Mouse (Mus musculus) intestine, embryonic 14.5 days (tissue): Measurements from ENCODE around the gene Depp1. TPM values are rescaled to one million over a fixed set of nuclear protein-coding genes. Genes with fewer than 3 reads are reported as not detected.

ENCODE experiments used
- ATAC-seq: fragments of 200-750 bp; cut with Nextera tagmentation; replicated peaks from 2 replicates; pipeline ENCODE4 v1.8.0; 2017; ENCODE audit warnings: low read depth, moderate number of reproducible peaks, moderate TSS enrichment, moderate library complexity; ENCODE audit not compliant: low FRiP score, low TSS enrichment
- DNase-seq: peaks from one replicate; pipeline ENCODE4 v3.0.0-alpha.2; 2018; ENCODE audit warnings: low spot score
- H3K27ac ChIP-seq: fragments of 300-500 bp; sonication (generic); 2 replicates; pipeline ENCODE4 v1.5.1; 2014; ENCODE audit warnings: low read depth, mild to moderate bottlenecking, control low read depth
- H3K27me3 ChIP-seq: fragments of 300-500 bp; sonication (generic); replicated peaks from 2 replicates; pipeline ENCODE4 v1.6.1; 2014; ENCODE audit warnings: low read length, control low read depth; ENCODE audit not compliant: control insufficient read depth, insufficient read depth
- H3K36me3 ChIP-seq: fragments of 300-500 bp; sonication (generic); 2 replicates; pipeline ENCODE4 v1.6.1; 2014; ENCODE audit warnings: low read length, control low read depth; ENCODE audit not compliant: control insufficient read depth, insufficient read depth
- H3K4me1 ChIP-seq: fragments of 300-500 bp; sonication (generic); replicated peaks from 2 replicates; pipeline ENCODE4 v1.6.1; 2014; ENCODE audit warnings: low read length, control low read depth, mixed read lengths; ENCODE audit not compliant: control insufficient read depth, insufficient read depth
- H3K4me2 ChIP-seq: fragments of 300-500 bp; sonication (generic); 2 replicates; pipeline ENCODE4 v1.6.1; 2014; ENCODE audit warnings: low read length
- H3K4me3 ChIP-seq: fragments of 300-500 bp; sonication (generic); 2 replicates; pipeline ENCODE4 v1.5.1; 2014; ENCODE audit warnings: low read depth, low read length, control low read depth, mixed read lengths
- H3K9ac ChIP-seq: fragments of 300-500 bp; sonication (generic); 2 replicates; pipeline ENCODE4 v1.6.1; 2014; ENCODE audit warnings: mild to moderate bottlenecking, low read length
- H3K9me3 ChIP-seq: fragments of 300-500 bp; sonication (generic); 2 replicates; pipeline ENCODE4 v1.6.1; 2016; ENCODE audit warnings: low read length, control low read depth; ENCODE audit not compliant: control insufficient read depth
- WGBS: fragments of 180-500 bp; shearing (Covaris S2); extraction: QIAGEN DNeasy Blood & Tissue Kit; methylation state at CpG from one replicate; pipeline ENCODE4 v1.1.7; 2014; 5-methylcytosine and 5-hydroxymethylcytosine counted together
- microRNA-seq: library from miRNA; unstranded; fragments of <30 nt; microRNA quantifications from one replicate; pipeline ENCODE4, GENCODE M21; 2016
- polyA plus RNA-seq: library from polyadenylated mRNA; unstranded; fragments of >200 nt; fragmentation: Nextera tagmentation; extraction: Ambion mirVana; gene quantifications from 2 replicates; pipeline ENCODE4 v1.2.1, GENCODE M21; 2014

Depp1 gene
- polyA plus RNA-seq, 1 experiment from 2014 or later, result 24.1 TPM

DNA sequence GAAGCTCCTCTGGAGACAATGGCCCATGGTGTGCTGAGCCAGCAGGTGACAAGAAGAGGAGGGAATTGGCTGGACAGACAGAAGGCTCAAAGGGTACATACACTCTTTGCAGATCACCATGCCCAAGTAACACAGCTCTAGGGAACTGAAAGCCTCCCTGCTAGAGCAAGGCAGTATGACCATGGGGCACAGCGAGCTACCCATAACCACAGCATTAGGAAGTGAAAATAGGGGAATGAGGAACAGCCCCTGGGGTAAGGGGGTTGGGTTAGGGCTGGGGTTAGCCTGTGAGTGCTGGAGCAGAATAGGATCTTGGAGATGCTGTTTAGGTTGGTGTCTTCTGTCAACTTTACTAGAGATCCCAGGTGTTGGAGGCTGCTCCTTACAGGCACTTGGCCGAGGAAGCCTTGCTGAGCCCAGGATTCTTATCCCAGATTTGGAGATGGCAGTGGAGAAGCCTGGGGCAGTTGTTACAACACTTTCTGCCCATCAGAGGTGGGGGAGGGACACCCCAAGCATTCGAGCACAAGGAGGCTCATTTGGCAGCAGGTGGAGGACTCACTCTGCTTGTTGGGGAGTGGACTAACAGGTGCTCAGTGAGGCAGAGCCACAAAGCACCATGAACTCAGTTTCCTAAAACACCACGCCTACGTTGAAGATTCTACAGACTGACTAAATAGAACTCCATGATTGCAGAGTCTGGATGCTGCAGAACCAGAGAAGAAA lies 29.3 kb downstream of the Depp1 start:
- no peak overlapping the region for H3K4me2 ChIP-seq
- 78% methylated on average over 5 of the region's 5 CpGs for WGBS
- no peak overlapping the region for H3K9ac ChIP-seq
- H3K36me3 ChIP-seq, result no peaks in the 10 kb centered on the region
- no peaks in the 10 kb centered on the region for H3K27me3 ChIP-seq
- no peaks in the 10 kb centered on the region for H3K9me3 ChIP-seq
- DNase-seq, result no peak
- no peak for ATAC-seq
- H3K4me1 ChIP-seq, result peaks cover 12% of the 10 kb centered on the region
- no peak overlapping the region for H3K4me3 ChIP-seq
- H3K27ac ChIP-seq, result no peak overlapping the region

DNA sequence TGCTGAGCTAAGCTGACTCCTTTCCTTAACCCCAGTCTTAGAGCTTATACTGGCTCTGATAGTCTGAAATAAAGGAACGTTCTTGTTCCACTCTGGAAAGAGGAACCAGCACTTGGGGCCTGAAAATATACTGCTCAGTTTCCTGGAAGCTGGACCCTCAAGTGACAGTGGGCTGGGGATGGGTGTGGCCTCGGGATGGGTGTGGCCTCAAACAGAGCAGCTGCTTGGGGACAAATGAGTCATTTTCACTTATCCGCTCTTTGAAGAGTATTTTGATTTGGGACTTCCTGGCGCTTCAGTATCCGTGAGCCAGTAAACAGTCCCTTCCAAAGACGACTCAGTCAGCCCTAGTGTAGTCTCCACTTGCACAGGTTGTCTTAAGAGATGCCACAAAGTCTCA lies 31.9 kb downstream of the Depp1 start:
- H3K27ac ChIP-seq, result no peak overlapping the region
- H3K4me2 ChIP-seq, result no peak overlapping the region
- no peak overlapping the region for H3K9ac ChIP-seq
- H3K36me3 ChIP-seq, result no peaks in the 10 kb centered on the region
- WGBS, result 30% methylated on average over 6 of the region's 6 CpGs
- H3K9me3 ChIP-seq, result no peaks in the 10 kb centered on the region
- peaks cover 5% of the 10 kb centered on the region; the same call in 1 of the 2 replicates for H3K4me1 ChIP-seq
- no peak for ATAC-seq
- H3K4me3 ChIP-seq, result no peak overlapping the region
- DNase-seq, result no peak
- H3K27me3 ChIP-seq, result no peaks in the 10 kb centered on the region

DNA sequence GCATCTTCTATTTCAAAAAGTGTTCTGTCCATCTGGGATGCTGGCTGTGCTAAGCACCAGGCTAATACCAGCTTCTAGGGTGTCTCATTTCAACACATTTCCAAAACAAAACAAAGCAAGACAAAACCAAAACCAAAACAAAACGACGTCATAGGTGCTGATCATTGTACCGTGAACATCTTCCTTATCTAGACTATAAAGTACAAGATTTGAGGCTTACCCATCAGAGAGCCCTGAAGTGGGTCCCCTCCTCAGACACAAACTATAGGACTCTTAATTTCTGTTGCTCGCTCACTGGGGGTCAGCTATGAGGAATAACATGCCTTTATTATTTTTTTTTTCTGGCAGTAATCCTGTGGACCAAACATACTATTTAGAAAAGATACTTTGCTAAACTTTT lies 43.2 kb downstream of the Depp1 start:
- ATAC-seq (no peak), DNase-seq (no peak)
- Histone ChIP-seq H3K4me2 (no peak overlapping the region), H3K4me3 (no peak overlapping the region), H3K36me3 (no peaks in the 10 kb centered on the region), H3K4me1 (no peaks in the 10 kb centered on the region), H3K27ac (no peak overlapping the region), H3K27me3 (no peaks in the 10 kb centered on the region), H3K9ac (no peak overlapping the region), H3K9me3 (no peaks in the 10 kb centered on the region)
- 82% methylated on average over 4 of the region's 4 CpGs for WGBS

DNA sequence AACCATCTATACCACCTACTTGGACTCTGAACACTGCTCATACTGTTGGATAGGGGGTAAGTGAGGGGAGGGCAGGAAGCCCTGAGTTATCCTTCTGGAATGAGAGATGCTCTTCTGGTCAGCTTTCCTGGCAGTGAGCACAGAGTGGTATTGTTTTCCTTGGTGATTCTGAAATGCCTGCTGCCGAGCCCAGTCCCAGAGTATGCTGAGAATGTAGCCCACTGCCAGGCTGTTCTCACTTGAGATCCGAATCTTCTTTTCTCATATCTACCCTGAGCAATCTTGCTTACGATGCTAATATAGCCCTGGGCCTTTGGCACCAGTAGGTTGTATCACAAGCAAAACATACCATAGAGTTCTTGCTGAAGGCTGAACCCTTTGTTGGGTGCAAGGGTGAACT lies 43.9 kb downstream of the Depp1 start:
- no peak for DNase-seq
- Histone ChIP-seq H3K9me3 (no peaks in the 10 kb centered on the region), H3K9ac (no peak overlapping the region), H3K27ac (no peak overlapping the region), H3K36me3 (no peaks in the 10 kb centered on the region), H3K4me2 (no peak overlapping the region), H3K4me3 (no peak overlapping the region), H3K27me3 (no peaks in the 10 kb centered on the region), H3K4me1 (no peaks in the 10 kb centered on the region)
- 79% methylated on average over 3 of the region's 3 CpGs for WGBS
- ATAC-seq, result no peak

DNA sequence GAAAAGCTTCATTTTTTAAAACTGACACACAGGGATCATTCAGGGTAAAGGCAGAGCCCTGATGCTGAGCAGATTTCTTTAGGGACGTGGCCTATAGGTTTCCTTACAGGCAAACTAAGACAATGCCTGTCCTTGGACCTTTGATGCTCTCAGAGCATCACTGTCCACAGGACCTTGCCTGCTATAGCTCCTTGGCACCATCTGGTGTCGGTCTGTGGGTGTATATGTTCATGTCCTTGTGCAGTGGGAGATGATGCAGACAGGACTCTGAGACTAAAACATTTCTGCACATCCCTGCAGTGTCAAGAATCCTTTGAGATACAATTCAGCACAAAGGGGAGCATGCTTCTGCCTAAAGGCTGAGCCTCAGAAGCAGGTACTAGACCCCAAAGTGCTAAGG lies 47.0 kb downstream of the Depp1 start:
- Histone ChIP-seq H3K9me3 (no peaks in the 10 kb centered on the region), H3K27ac (no peak overlapping the region), H3K4me1 (no peaks in the 10 kb centered on the region), H3K4me3 (no peak overlapping the region), H3K9ac (no peak overlapping the region), H3K27me3 (no peaks in the 10 kb centered on the region), H3K4me2 (no peak overlapping the region), H3K36me3 (no peaks in the 10 kb centered on the region)
- no peak for DNase-seq
- 45% methylated on average over 2 of the region's 2 CpGs for WGBS
- no peak for ATAC-seq

DNA sequence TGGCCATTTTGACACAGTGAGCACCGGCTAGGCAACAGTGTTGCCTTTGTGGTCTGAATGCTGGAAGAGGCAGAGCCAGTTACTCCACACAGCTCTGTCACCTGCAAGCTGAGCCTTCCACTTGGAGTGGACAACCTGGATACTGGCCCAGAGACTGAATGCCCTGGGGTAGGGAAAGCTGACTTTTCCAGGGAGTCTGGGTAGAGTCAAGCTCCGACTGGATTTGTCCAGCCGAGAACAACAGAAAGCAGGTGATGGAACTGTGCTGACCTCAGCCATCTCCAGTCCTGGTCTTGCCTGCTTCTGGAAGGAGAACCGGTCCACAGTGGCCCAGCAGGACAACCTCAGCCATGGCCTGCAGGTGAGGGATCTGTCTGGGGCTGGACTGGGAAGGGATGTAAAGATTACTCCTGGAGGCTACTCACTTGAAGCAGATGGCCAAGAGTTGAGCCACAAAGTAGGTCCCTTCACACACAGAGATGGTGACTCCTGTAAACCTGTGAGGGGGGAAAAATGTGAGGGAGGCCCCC lies 47.6 kb downstream of the Depp1 start:
- no peak overlapping the region for H3K27ac ChIP-seq
- H3K4me1 ChIP-seq, result no peaks in the 10 kb centered on the region
- no peaks in the 10 kb centered on the region for H3K27me3 ChIP-seq
- H3K9ac ChIP-seq, result no peak overlapping the region
- H3K36me3 ChIP-seq, result no peaks in the 10 kb centered on the region
- ATAC-seq (no peak), DNase-seq (no peak)
- H3K4me2 ChIP-seq, result no peak overlapping the region
- H3K9me3 ChIP-seq, result no peaks in the 10 kb centered on the region
- no peak overlapping the region for H3K4me3 ChIP-seq
- WGBS, result 85% methylated on average over 4 of the region's 4 CpGs

DNA sequence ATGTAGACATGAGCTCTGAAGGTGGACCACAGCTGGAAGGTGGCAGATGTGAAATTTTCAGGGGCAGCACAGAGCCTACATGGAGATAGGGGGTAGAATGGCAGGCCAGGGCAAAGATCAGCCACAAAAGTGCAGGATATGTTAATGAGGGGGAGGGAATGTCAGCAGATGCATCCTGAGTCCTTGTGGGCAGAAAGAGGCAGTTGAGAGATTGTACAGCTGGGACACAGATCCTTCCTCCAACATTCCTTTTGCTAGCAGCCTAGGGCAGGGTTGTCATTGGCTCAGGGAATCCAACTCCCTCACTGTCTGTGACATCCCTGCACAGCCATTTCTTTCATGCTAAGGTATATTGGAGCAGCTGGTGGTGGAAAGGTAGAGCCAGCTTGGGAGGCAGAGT lies 50.4 kb downstream of the Depp1 start:
- H3K27me3 ChIP-seq, result no peaks in the 10 kb centered on the region
- H3K36me3 ChIP-seq, result no peaks in the 10 kb centered on the region
- no peak overlapping the region for H3K27ac ChIP-seq
- no peak overlapping the region for H3K9ac ChIP-seq
- no peaks in the 10 kb centered on the region for H3K9me3 ChIP-seq
- ATAC-seq (no peak), DNase-seq (no peak)
- H3K4me3 ChIP-seq, result no peak overlapping the region
- no peak overlapping the region for H3K4me2 ChIP-seq
- no peaks in the 10 kb centered on the region for H3K4me1 ChIP-seq

Small RNAs within 50 kb of the gene (microRNA-seq; reads per million reads assigned to microRNA genes)
- gene Mir7043, result 0.59 reads per million

Other genes with a start within 250 kb of the Depp1 start
- gene Alox5, start 189.4 kb upstream of the Depp1 start, polyA plus RNA-seq, result 0.44 and 1.0 TPM in 2 replicates
- gene Olfr211, start 161.5 kb upstream of the Depp1 start, polyA plus RNA-seq, result not detected in 2 replicates
- gene Olfr212, start 144.1 kb upstream of the Depp1 start, polyA plus RNA-seq, result not detected in 2 replicates
- not detected in 2 replicates for gene Olfr213, start 112.2 kb upstream of the Depp1 start, polyA plus RNA-seq
- gene Gm5580, start 99.5 kb upstream of the Depp1 start, polyA plus RNA-seq, result 0.35 and 0.44 TPM in 2 replicates
- gene Olfr214, start 96.4 kb upstream of the Depp1 start, polyA plus RNA-seq, result not detected in 2 replicates
- gene Olfr215, start 66.4 kb upstream of the Depp1 start, polyA plus RNA-seq, result not detected in 2 replicates
- 147 and 164 TPM in 2 replicates for gene Zfp422, start 21.6 kb upstream of the Depp1 start, polyA plus RNA-seq
- gene Rassf4, start 23.3 kb downstream of the Depp1 start, polyA plus RNA-seq, result 12.6 and 13.8 TPM in 2 replicates
- 0.04 and 0.05 TPM in 2 replicates for gene Tmem72, start 66.3 kb downstream of the Depp1 start, polyA plus RNA-seq